Mouse (Mus musculus): ENCODE data around the gene Pde6b. TPM values are rescaled to one million over a fixed set of nuclear protein-coding genes. Genes with fewer than 3 reads are reported as not detected.

The Pde6b gene
- 0.40 TPM in 1 of 2 replicates, not detected in the other for polyA plus RNA-seq (2016; fragmentation: Nextera tagmentation; extraction: Ambion mirVana)

- DNase-seq (ENCODE audit: low spot score): no peak
- H3K4me1 ChIP-seq: no peaks in the 10 kb centered on the region
- H3K9me3 ChIP-seq: no peaks in the 10 kb centered on the region
- H3K27me3 ChIP-seq (ENCODE audit: insufficient read depth, poor library complexity, severe bottlenecking): peaks cover 12% of the 10 kb centered on the region
- no peak within 1 kb of the TSS for H3K27ac ChIP-seq
- no peak within 1 kb of the TSS for H3K4me3 ChIP-seq
- WGBS: 64% methylated on average over 7 of the region's 7 CpGs
- no peaks in the 10 kb centered on the region for H3K36me3 ChIP-seq
Measured at GRCm38 (mm10) chr5:108388201-108388600, at the start of gene Pde6b. TSS of gene Pde6b (plus strand) at chr5:108388391.

GRCm38 (mm10) chr5:108343680-108344170, 44.5 kb upstream of the Pde6b start:
- 89% methylated on average over 4 of the region's 4 CpGs for WGBS

GRCm38 (mm10) chr5:108345313-108346071, 42.7 kb upstream of the Pde6b start:
- 84% methylated on average over 10 of the region's 10 CpGs for WGBS
- no peak for DNase-seq (ENCODE audit: low spot score)
- Histone ChIP-seq H3K9me3 (no peaks in the 10 kb centered on the region), H3K27ac (no peak overlapping the region), H3K4me1 (no peaks in the 10 kb centered on the region), H3K27me3 (ENCODE audit: insufficient read depth, poor library complexity, severe bottlenecking) (no peaks in the 10 kb centered on the region), H3K4me3 (no peak overlapping the region), H3K36me3 (peaks cover 42% of the 10 kb centered on the region)

More at GRCm38 (mm10) chr5:108343680-108344170, 44.5 kb upstream of the Pde6b start:
- no peak overlapping the region for H3K27ac ChIP-seq
- peaks cover 36% of the 10 kb centered on the region for H3K36me3 ChIP-seq
- no peaks in the 10 kb centered on the region for H3K27me3 ChIP-seq (ENCODE audit: insufficient read depth, poor library complexity, severe bottlenecking)
- DNase-seq (ENCODE audit: low spot score): no peak
- H3K4me3 ChIP-seq: no peak overlapping the region
- H3K9me3 ChIP-seq: no peaks in the 10 kb centered on the region
- H3K4me1 ChIP-seq: no peaks in the 10 kb centered on the region

GRCm38 (mm10) chr5:108347843-108348242, 40.3 kb upstream of the Pde6b start:
- Histone ChIP-seq H3K9me3 (no peaks in the 10 kb centered on the region), H3K36me3 (peaks cover 43% of the 10 kb centered on the region), H3K4me1 (no peaks in the 10 kb centered on the region), H3K27me3 (ENCODE audit: insufficient read depth, poor library complexity, severe bottlenecking) (no peaks in the 10 kb centered on the region), H3K27ac (no peak overlapping the region), H3K4me3 (no peak overlapping the region)
- 81% methylated on average over 6 of the region's 6 CpGs for WGBS
- no peak for DNase-seq (ENCODE audit: low spot score)

GRCm38 (mm10) chr5:108349511-108350148, 38.6 kb upstream of the Pde6b start:
- Histone ChIP-seq H3K27me3 (ENCODE audit: insufficient read depth, poor library complexity, severe bottlenecking) (no peaks in the 10 kb centered on the region), H3K4me3 (no peak overlapping the region), H3K36me3 (peaks cover 29% of the 10 kb centered on the region), H3K4me1 (no peaks in the 10 kb centered on the region), H3K9me3 (no peaks in the 10 kb centered on the region), H3K27ac (no peak overlapping the region)
- WGBS: 92% methylated on average over 9 of the region's 9 CpGs
- no peak for DNase-seq (ENCODE audit: low spot score)

- no peaks in the 10 kb centered on the region for H3K4me1 ChIP-seq
- H3K27me3 ChIP-seq (ENCODE audit: insufficient read depth, poor library complexity, severe bottlenecking): no peaks in the 10 kb centered on the region
- H3K4me3 ChIP-seq: no peak overlapping the region
- peaks cover 16% of the 10 kb centered on the region for H3K36me3 ChIP-seq
- no peak for DNase-seq (ENCODE audit: low spot score)
- no peak overlapping the region for H3K27ac ChIP-seq
- no peaks in the 10 kb centered on the region for H3K9me3 ChIP-seq
- 71% methylated on average over 2 of the region's 2 CpGs for WGBS
Measured at GRCm38 (mm10) chr5:108354056-108354455, 34.1 kb upstream of the Pde6b start.

GRCm38 (mm10) chr5:108357862-108358261, 30.3 kb upstream of the Pde6b start:
- no peaks in the 10 kb centered on the region for H3K4me1 ChIP-seq
- H3K27ac ChIP-seq: no peak overlapping the region
- no peak for DNase-seq (ENCODE audit: low spot score)
- H3K4me3 ChIP-seq: no peak overlapping the region
- peaks cover 3% of the 10 kb centered on the region for H3K27me3 ChIP-seq (ENCODE audit: insufficient read depth, poor library complexity, severe bottlenecking)
- no peaks in the 10 kb centered on the region for H3K36me3 ChIP-seq
- no peaks in the 10 kb centered on the region for H3K9me3 ChIP-seq
- 94% methylated on average over 1 of the region's 1 CpGs for WGBS

- H3K4me1 ChIP-seq: no peaks in the 10 kb centered on the region
Measured at GRCm38 (mm10) chr5:108359491-108359890, 28.7 kb upstream of the Pde6b start.

GRCm38 (mm10) chr5:108360211-108360610, 28.0 kb upstream of the Pde6b start:
- no peaks in the 10 kb centered on the region for H3K4me1 ChIP-seq
- 78% methylated on average over 4 of the region's 4 CpGs for WGBS
- no peak overlapping the region for H3K4me3 ChIP-seq
- no peak overlapping the region for H3K27ac ChIP-seq
- no peak for DNase-seq (ENCODE audit: low spot score)
- peaks cover 27% of the 10 kb centered on the region for H3K27me3 ChIP-seq (ENCODE audit: insufficient read depth, poor library complexity, severe bottlenecking)
- no peaks in the 10 kb centered on the region for H3K36me3 ChIP-seq
- H3K9me3 ChIP-seq: no peaks in the 10 kb centered on the region

More at GRCm38 (mm10) chr5:108359491-108359890, 28.7 kb upstream of the Pde6b start:
- H3K36me3 ChIP-seq: no peaks in the 10 kb centered on the region
- H3K27ac ChIP-seq: no peak overlapping the region
- H3K9me3 ChIP-seq: no peaks in the 10 kb centered on the region
- H3K27me3 ChIP-seq (ENCODE audit: insufficient read depth, poor library complexity, severe bottlenecking): peaks cover 20% of the 10 kb centered on the region
- 80% methylated on average over 9 of the region's 9 CpGs for WGBS
- no peak for DNase-seq (ENCODE audit: low spot score)
- H3K4me3 ChIP-seq: no peak overlapping the region

- Histone ChIP-seq H3K27me3 (ENCODE audit: insufficient read depth, poor library complexity, severe bottlenecking) (peaks cover 48% of the 10 kb centered on the region), H3K9me3 (no peaks in the 10 kb centered on the region), H3K27ac (no peak overlapping the region), H3K4me1 (peaks cover 11% of the 10 kb centered on the region), H3K4me3 (no peak overlapping the region), H3K36me3 (no peaks in the 10 kb centered on the region)
- 35% methylated on average over 3 of the region's 3 CpGs for WGBS
- DNase-seq (ENCODE audit: low spot score): no peak
Measured at GRCm38 (mm10) chr5:108362330-108362729, 25.9 kb upstream of the Pde6b start.

GRCm38 (mm10) chr5:108366328-108366983, 21.7 kb upstream of the Pde6b start:
- Histone ChIP-seq H3K4me1 (peaks cover 30% of the 10 kb centered on the region), H3K27me3 (ENCODE audit: insufficient read depth, poor library complexity, severe bottlenecking) (peaks cover 89% of the 10 kb centered on the region), H3K9me3 (no peaks in the 10 kb centered on the region), H3K27ac (0 out of 2 replicates have a peak overlapping the region, but pooled peaks have one; percentile 22), H3K4me3 (peak overlapping the region; percentile 71), H3K36me3 (no peaks in the 10 kb centered on the region)
- WGBS: 2% methylated on average over 60 of the region's 60 CpGs
- DNase-seq (ENCODE audit: low spot score): no peak

GRCm38 (mm10) chr5:108366984-108367841, 21.0 kb upstream of the Pde6b start:
- Histone ChIP-seq H3K4me3 (peak overlapping the region; percentile 71), H3K9me3 (no peaks in the 10 kb centered on the region), H3K27ac (0 out of 2 replicates have a peak overlapping the region, but pooled peaks have one; percentile 22), H3K36me3 (no peaks in the 10 kb centered on the region), H3K27me3 (ENCODE audit: insufficient read depth, poor library complexity, severe bottlenecking) (peaks cover 97% of the 10 kb centered on the region), H3K4me1 (peaks cover 30% of the 10 kb centered on the region)
- no peak for DNase-seq (ENCODE audit: low spot score)
- WGBS: 1% methylated on average over 90 of the region's 100 CpGs
